Mouse (Mus musculus) liver, embryonic 11.5 days (tissue): ENCODE data around the gene Agbl3. TPM values are rescaled to one million over a fixed set of nuclear protein-coding genes. Genes with fewer than 3 reads are reported as not detected.
A peak's percentile ranks its signal among the peaks of the same experiment; 100 is the strongest.

ENCODE experiments used
- ATAC-seq: fragments of 200-750 bp; cut with Nextera tagmentation; replicated peaks from 2 replicates; pipeline ENCODE4 v1.8.0; 2017; ENCODE audit warnings: moderate number of reproducible peaks, mild to moderate bottlenecking, moderate TSS enrichment, moderate library complexity; ENCODE audit not compliant: low FRiP score
- DNase-seq: peaks from one replicate; pipeline ENCODE4 v3.0.0-alpha.2; 2017; ENCODE audit warnings: low spot score
- H3K27ac ChIP-seq: fragments of 300-500 bp; sonication (generic); 2 replicates; pipeline ENCODE4 v1.5.1; 2014; ENCODE audit warnings: mild to moderate bottlenecking, low read depth, low read length, control low read depth
- H3K27me3 ChIP-seq: fragments of 300-500 bp; sonication (generic); replicated peaks from 2 replicates; pipeline ENCODE4 v1.6.1; 2014; ENCODE audit warnings: low read length, mixed read lengths; ENCODE audit not compliant: control insufficient read depth, insufficient read depth
- H3K36me3 ChIP-seq: fragments of 300-500 bp; sonication (generic); 2 replicates; pipeline ENCODE4 v1.6.1; 2014; ENCODE audit warnings: mild to moderate bottlenecking, low read length, moderate library complexity, mixed read lengths; ENCODE audit not compliant: control insufficient read depth, insufficient read depth
- H3K4me1 ChIP-seq: fragments of 300-500 bp; sonication (generic); replicated peaks from 2 replicates; pipeline ENCODE4 v1.6.1; 2014; ENCODE audit warnings: low read length, mixed read lengths; ENCODE audit not compliant: control insufficient read depth, insufficient read depth
- H3K4me2 ChIP-seq: fragments of 300-500 bp; sonication (generic); 2 replicates; pipeline ENCODE4 v1.6.1; 2014; ENCODE audit warnings: mild to moderate bottlenecking, control low read depth, moderate library complexity
- H3K4me3 ChIP-seq: fragments of 300-500 bp; sonication (generic); 2 replicates; pipeline ENCODE4 v1.5.1; 2014; ENCODE audit warnings: low read depth, low read length, control low read depth
- H3K9ac ChIP-seq: fragments of 300-500 bp; sonication (generic); 2 replicates; pipeline ENCODE4 v1.6.1; 2014; ENCODE audit warnings: low read depth, low read length, control low read depth
- H3K9me3 ChIP-seq: fragments of 300-500 bp; sonication (generic); 2 replicates; pipeline ENCODE4 v1.6.1; 2016; ENCODE audit warnings: low read length, inconsistent platforms, mixed read lengths; ENCODE audit not compliant: control insufficient read depth
- WGBS: fragments of 180-500 bp; shearing (Covaris S2); extraction: QIAGEN DNeasy Blood & Tissue Kit; methylation state at CpG from one replicate; pipeline ENCODE4 v1.1.7; 2014; 5-methylcytosine and 5-hydroxymethylcytosine counted together
- polyA plus RNA-seq: library from polyadenylated mRNA; unstranded; fragments of >200 nt; fragmentation: Nextera tagmentation; extraction: Ambion mirVana; gene quantifications from 2 replicates; pipeline ENCODE4 v1.2.1, GENCODE M21; 2014

Agbl3 gene
- polyA plus RNA-seq, 1 experiment from 2014 or later: 4.4 TPM

GRCm38 (mm10) chr6:34901911-34902444, 121.7 kb downstream of the Agbl3 start:
- H3K27me3 ChIP-seq: no peaks in the 10 kb centered on the region
- 56% methylated on average over 9 of the region's 9 CpGs for WGBS
- H3K27ac ChIP-seq: no peak overlapping the region
- no peaks in the 10 kb centered on the region for H3K9me3 ChIP-seq
- no peak for DNase-seq
- H3K4me3 ChIP-seq: no peak overlapping the region
- H3K9ac ChIP-seq: no peak overlapping the region
- peaks cover 20% of the 10 kb centered on the region for H3K4me1 ChIP-seq
- no peak overlapping the region for H3K4me2 ChIP-seq
- H3K36me3 ChIP-seq: peaks cover 34% of the 10 kb centered on the region
- no peak for ATAC-seq

GRCm38 (mm10) chr6:34902578-34902977, 122.3 kb downstream of the Agbl3 start:
- no peak for DNase-seq
- 86% methylated on average over 7 of the region's 7 CpGs for WGBS
- Histone ChIP-seq H3K4me2 (no peak overlapping the region), H3K9me3 (no peaks in the 10 kb centered on the region), H3K36me3 (peaks cover 34% of the 10 kb centered on the region), H3K9ac (no peak overlapping the region), H3K27me3 (no peaks in the 10 kb centered on the region), H3K4me1 (peaks cover 25% of the 10 kb centered on the region), H3K4me3 (no peak overlapping the region), H3K27ac (no peak overlapping the region)
- ATAC-seq: no peak

- 77% methylated on average over 5 of the region's 5 CpGs for WGBS
- ATAC-seq (no peak), DNase-seq (no peak)
- no peak overlapping the region for H3K27ac ChIP-seq
- no peak overlapping the region for H3K9ac ChIP-seq
- H3K4me2 ChIP-seq: no peak overlapping the region
- no peaks in the 10 kb centered on the region for H3K27me3 ChIP-seq
- H3K4me1 ChIP-seq: peaks cover 31% of the 10 kb centered on the region
- peaks cover 33% of the 10 kb centered on the region for H3K36me3 ChIP-seq
- no peak overlapping the region for H3K4me3 ChIP-seq
- no peaks in the 10 kb centered on the region for H3K9me3 ChIP-seq
Observed at GRCm38 (mm10) chr6:34903441-34903840, 123.2 kb downstream of the Agbl3 start.

GRCm38 (mm10) chr6:34903851-34904250, 123.6 kb downstream of the Agbl3 start:
- WGBS: 80% methylated on average over 10 of the region's 10 CpGs
- Histone ChIP-seq H3K9me3 (no peaks in the 10 kb centered on the region), H3K9ac (no peak overlapping the region), H3K27me3 (no peaks in the 10 kb centered on the region), H3K4me3 (no peak overlapping the region), H3K4me2 (no peak overlapping the region), H3K4me1 (peaks cover 35% of the 10 kb centered on the region), H3K27ac (no peak overlapping the region), H3K36me3 (peaks cover 35% of the 10 kb centered on the region)
- ATAC-seq (no peak), DNase-seq (no peak)

GRCm38 (mm10) chr6:34904361-34904760, 124.1 kb downstream of the Agbl3 start:
- DNase-seq (no peak), ATAC-seq (no peak)
- Histone ChIP-seq H3K27me3 (no peaks in the 10 kb centered on the region), H3K36me3 (peaks cover 35% of the 10 kb centered on the region), H3K9ac (no peak overlapping the region), H3K27ac (no peak overlapping the region), H3K4me1 (peaks cover 36% of the 10 kb centered on the region), H3K4me3 (no peak overlapping the region), H3K4me2 (no peak overlapping the region), H3K9me3 (no peaks in the 10 kb centered on the region)
- 78% methylated on average over 6 of the region's 6 CpGs for WGBS

- no peak overlapping the region for H3K4me3 ChIP-seq
- ATAC-seq: no peak
- peaks cover 43% of the 10 kb centered on the region for H3K4me1 ChIP-seq
- WGBS: 73% methylated on average over 2 of the region's 2 CpGs
- DNase-seq: no peak
- H3K4me2 ChIP-seq: no peak overlapping the region
- H3K9ac ChIP-seq: no peak overlapping the region
- H3K27me3 ChIP-seq: no peaks in the 10 kb centered on the region
- peaks cover 27% of the 10 kb centered on the region for H3K36me3 ChIP-seq
- H3K27ac ChIP-seq: no peak overlapping the region
- no peaks in the 10 kb centered on the region for H3K9me3 ChIP-seq
Observed at GRCm38 (mm10) chr6:34906125-34906524, 125.9 kb downstream of the Agbl3 start.

- Histone ChIP-seq H3K9me3 (no peaks in the 10 kb centered on the region), H3K27ac (peak overlapping the region; percentile 94; the same call in 1 of the 2 replicates), H3K4me3 (no peak overlapping the region), H3K27me3 (no peaks in the 10 kb centered on the region), H3K4me1 (peaks cover 43% of the 10 kb centered on the region), H3K4me2 (peak overlapping the region; percentile 55), H3K36me3 (peaks cover 22% of the 10 kb centered on the region), H3K9ac (peak overlapping the region; percentile 4; the same call in 1 of the 2 replicates)
- 85% methylated on average over 4 of the region's 4 CpGs for WGBS
- ATAC-seq (no peak), DNase-seq (no peak)
Observed at GRCm38 (mm10) chr6:34906661-34907060, 126.4 kb downstream of the Agbl3 start.

GRCm38 (mm10) chr6:34907121-34907614, 126.9 kb downstream of the Agbl3 start:
- Histone ChIP-seq H3K4me2 (peak overlapping the region; percentile 55), H3K27me3 (no peaks in the 10 kb centered on the region), H3K4me1 (peaks cover 43% of the 10 kb centered on the region), H3K9ac (peak overlapping the region; percentile 42), H3K9me3 (no peaks in the 10 kb centered on the region), H3K4me3 (peak overlapping the region; percentile 5; the same call in 1 of the 2 replicates), H3K36me3 (peaks cover 20% of the 10 kb centered on the region), H3K27ac (peak overlapping the region; percentile 94)
- 35% methylated on average over 2 of the region's 2 CpGs for WGBS
- no peak for DNase-seq
- peak; percentile 80 for ATAC-seq

- peak overlapping the region; percentile 42; the same call in 1 of the 2 replicates for H3K9ac ChIP-seq
- ATAC-seq (no peak), DNase-seq (no peak)
- WGBS: 75% methylated on average over 18 of the region's 18 CpGs
- H3K4me3 ChIP-seq: peak overlapping the region; percentile 5; the same call in 1 of the 2 replicates
- H3K4me2 ChIP-seq: peak overlapping the region; percentile 55
- peak overlapping the region; percentile 94 for H3K27ac ChIP-seq
- H3K36me3 ChIP-seq: peaks cover 19% of the 10 kb centered on the region
- H3K4me1 ChIP-seq: peaks cover 41% of the 10 kb centered on the region
- H3K9me3 ChIP-seq: no peaks in the 10 kb centered on the region
- no peaks in the 10 kb centered on the region for H3K27me3 ChIP-seq
Observed at GRCm38 (mm10) chr6:34907696-34908260, 127.5 kb downstream of the Agbl3 start.
